Mouse (Mus musculus): ENCODE measurements around the gene Olfr866. TPM values are rescaled to one million over a fixed set of nuclear protein-coding genes. Genes with fewer than 3 reads are reported as not detected.

Olfr866 gene
- not detected in 2 replicates for polyA plus RNA-seq (2015; fragmentation: Nextera tagmentation; extraction: Ambion mirVana)

- H3K4me2 ChIP-seq (ENCODE audit: low read depth, low read length), result no peak within 1 kb of the TSS
- no peak within 1 kb of the TSS for H3K9ac ChIP-seq (ENCODE audit: low read depth, low read length)
- H3K36me3 ChIP-seq (ENCODE audit: control insufficient read depth, insufficient read depth, low read length), result no peaks in the 10 kb centered on the region
- H3K4me1 ChIP-seq (ENCODE audit: control insufficient read depth, insufficient read depth, low read length), result no peaks in the 10 kb centered on the region
- H3K27ac ChIP-seq (ENCODE audit: low read length), result no peak within 1 kb of the TSS
- no peaks in the 10 kb centered on the region for H3K9me3 ChIP-seq (ENCODE audit: control insufficient read depth, low read length)
- WGBS, result 84% methylated on average over 2 of the region's 2 CpGs
- H3K4me3 ChIP-seq (ENCODE audit: low read length), result no peak within 1 kb of the TSS
- H3K27me3 ChIP-seq (replicated peaks; ENCODE audit: control insufficient read depth, insufficient read depth, low read length), result no peaks in the 10 kb centered on the region
- no peak for ATAC-seq
These were observed at the start of gene Olfr866 for GRCm38 (mm10) chr9:20027935-20028334. TSS of gene Olfr866 (minus strand) at chr9:20028035.

DNA sequence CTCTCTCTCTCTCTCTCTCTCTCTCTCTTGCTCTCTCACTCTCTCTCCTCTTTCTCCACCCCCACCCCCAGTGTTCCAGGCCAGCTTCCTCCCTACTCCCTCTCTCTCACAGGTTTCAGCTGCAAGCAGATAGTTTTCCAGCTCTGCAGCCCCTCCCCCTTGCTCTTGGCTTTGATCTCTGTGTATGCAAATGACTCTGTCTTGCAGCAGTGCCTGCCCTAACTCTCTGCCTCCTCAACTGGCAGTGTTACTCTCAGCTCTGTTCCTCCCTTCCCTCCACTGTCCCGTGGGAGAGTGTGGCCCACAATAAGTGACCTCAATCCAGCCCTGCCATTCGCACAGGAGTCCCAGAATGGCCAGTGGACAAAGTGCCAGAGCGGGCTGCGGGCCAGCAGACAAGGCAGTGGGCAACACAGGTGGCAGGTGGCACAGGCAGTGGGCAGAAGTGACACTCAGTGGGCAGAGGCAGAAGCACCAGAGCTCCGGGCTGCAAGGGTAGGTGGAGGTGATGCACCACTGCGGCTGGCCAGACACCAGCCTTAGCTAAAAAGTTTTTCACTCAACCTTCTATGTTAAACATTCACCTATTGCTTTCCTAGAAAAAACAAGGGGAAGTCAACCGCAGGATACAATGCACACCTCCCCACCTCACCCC, 45.8 kb upstream of the Olfr866 start:
- H3K27ac ChIP-seq (ENCODE audit: low read length), result no peak overlapping the region
- 60% methylated on average over 7 of the region's 7 CpGs for WGBS
- no peaks in the 10 kb centered on the region for H3K9me3 ChIP-seq (ENCODE audit: control insufficient read depth, low read length)
- no peaks in the 10 kb centered on the region for H3K4me1 ChIP-seq (ENCODE audit: control insufficient read depth, insufficient read depth, low read length)
- no peak for ATAC-seq
- H3K27me3 ChIP-seq (replicated peaks; ENCODE audit: control insufficient read depth, insufficient read depth, low read length), result no peaks in the 10 kb centered on the region
- no peak overlapping the region for H3K4me3 ChIP-seq (ENCODE audit: low read length)
- no peaks in the 10 kb centered on the region for H3K36me3 ChIP-seq (ENCODE audit: control insufficient read depth, insufficient read depth, low read length)
- H3K4me2 ChIP-seq (ENCODE audit: low read depth, low read length), result no peak overlapping the region
- H3K9ac ChIP-seq (ENCODE audit: low read depth, low read length), result no peak overlapping the region

DNA sequence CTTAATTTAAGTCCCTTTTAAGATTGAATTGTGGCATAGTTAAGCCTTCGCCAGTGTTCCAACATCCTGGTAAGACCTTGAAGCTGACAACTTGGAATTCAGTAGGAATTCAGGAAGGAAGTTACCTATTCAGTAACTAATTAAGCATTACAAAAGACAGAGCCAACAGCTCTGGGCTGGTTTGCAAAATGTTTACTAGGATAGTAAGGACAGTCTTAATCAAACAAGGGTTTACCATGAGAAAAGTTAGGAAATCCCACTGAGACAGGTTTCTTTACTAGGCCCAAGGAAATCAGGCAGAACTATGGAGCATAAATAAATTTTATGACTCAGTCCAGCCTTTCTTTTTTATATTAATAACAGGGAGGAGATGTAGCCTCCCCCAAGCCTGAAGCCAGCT, 43.5 kb upstream of the Olfr866 start:
- no peak overlapping the region for H3K27ac ChIP-seq (ENCODE audit: low read length)
- no peaks in the 10 kb centered on the region for H3K4me1 ChIP-seq (ENCODE audit: control insufficient read depth, insufficient read depth, low read length)
- no peak overlapping the region for H3K4me3 ChIP-seq (ENCODE audit: low read length)
- H3K27me3 ChIP-seq (replicated peaks; ENCODE audit: control insufficient read depth, insufficient read depth, low read length), result no peaks in the 10 kb centered on the region
- no peak overlapping the region for H3K9ac ChIP-seq (ENCODE audit: low read depth, low read length)
- 86% methylated on average over 1 of the region's 1 CpGs for WGBS
- H3K9me3 ChIP-seq (ENCODE audit: control insufficient read depth, low read length), result no peaks in the 10 kb centered on the region
- no peak for ATAC-seq
- H3K36me3 ChIP-seq (ENCODE audit: control insufficient read depth, insufficient read depth, low read length), result no peaks in the 10 kb centered on the region
- no peak overlapping the region for H3K4me2 ChIP-seq (ENCODE audit: low read depth, low read length)

DNA sequence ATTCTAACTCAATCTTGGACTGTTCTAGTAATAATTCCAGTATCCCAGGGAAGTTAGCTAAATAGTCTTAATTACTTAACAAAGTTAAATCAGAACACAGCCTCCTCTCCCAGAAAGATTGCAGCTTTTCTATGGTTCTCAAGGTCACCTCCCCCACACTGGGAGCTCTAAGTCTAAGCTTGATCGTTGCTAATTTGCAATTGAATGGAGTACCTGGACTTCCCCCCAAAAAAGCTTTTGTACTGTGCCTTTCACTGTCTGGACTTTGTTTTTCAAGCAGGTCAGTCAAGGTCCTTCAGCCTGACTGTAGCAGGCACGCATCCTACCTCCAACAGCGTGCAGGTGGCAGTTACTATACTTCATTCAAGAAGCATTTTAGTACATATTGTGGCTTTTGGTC, 42.4 kb upstream of the Olfr866 start:
- H3K9me3 ChIP-seq (ENCODE audit: control insufficient read depth, low read length), result no peaks in the 10 kb centered on the region
- no peaks in the 10 kb centered on the region for H3K4me1 ChIP-seq (ENCODE audit: control insufficient read depth, insufficient read depth, low read length)
- H3K27ac ChIP-seq (ENCODE audit: low read length), result no peak overlapping the region
- no peaks in the 10 kb centered on the region for H3K27me3 ChIP-seq (replicated peaks; ENCODE audit: control insufficient read depth, insufficient read depth, low read length)
- WGBS, result 76% methylated on average over 3 of the region's 3 CpGs
- no peak for ATAC-seq
- no peak overlapping the region for H3K4me3 ChIP-seq (ENCODE audit: low read length)
- no peaks in the 10 kb centered on the region for H3K36me3 ChIP-seq (ENCODE audit: control insufficient read depth, insufficient read depth, low read length)
- no peak overlapping the region for H3K4me2 ChIP-seq (ENCODE audit: low read depth, low read length)
- H3K9ac ChIP-seq (ENCODE audit: low read depth, low read length), result no peak overlapping the region

DNA sequence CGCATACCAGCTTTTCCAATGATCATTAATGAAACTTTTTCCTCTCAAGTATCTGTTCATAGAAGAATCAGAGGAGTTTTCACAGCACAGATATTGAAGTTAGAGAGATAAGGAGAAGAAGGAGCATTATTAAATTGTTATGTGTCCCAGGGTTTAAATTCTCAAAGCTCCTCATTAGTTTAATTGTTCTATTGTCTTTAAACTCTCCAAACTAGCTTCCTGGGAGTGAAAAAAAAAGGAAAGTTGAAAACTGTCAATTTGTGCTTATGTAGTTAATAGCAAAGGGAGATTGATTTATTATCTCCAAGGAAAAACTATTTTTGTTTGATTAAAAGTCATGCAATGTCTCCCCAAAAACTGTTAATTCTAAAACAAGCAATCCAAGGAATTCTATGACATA, 29.6 kb upstream of the Olfr866 start, which contains the start of gene Olfr867:
Gene Olfr867 (minus strand): TSS at position 101 of the 400 bp plus-strand sequence.
- Histone ChIP-seq H3K9ac (ENCODE audit: low read depth, low read length) (no peak within 1 kb of the TSS), H3K4me2 (ENCODE audit: low read depth, low read length) (no peak within 1 kb of the TSS), H3K4me3 (ENCODE audit: low read length) (no peak within 1 kb of the TSS), H3K36me3 (ENCODE audit: control insufficient read depth, insufficient read depth, low read length) (no peaks in the 10 kb centered on the region), H3K9me3 (ENCODE audit: control insufficient read depth, low read length) (no peaks in the 10 kb centered on the region), H3K27me3 (replicated peaks; ENCODE audit: control insufficient read depth, insufficient read depth, low read length) (no peaks in the 10 kb centered on the region), H3K4me1 (ENCODE audit: control insufficient read depth, insufficient read depth, low read length) (no peaks in the 10 kb centered on the region), H3K27ac (ENCODE audit: low read length) (no peak within 1 kb of the TSS)
- ATAC-seq, result no peak
- WGBS, result 77% methylated on average over 1 of the region's 1 CpGs

GRCm38 (mm10) chr9:20047964-20048363, 20.1 kb upstream of the Olfr866 start:
- 0 out of 2 replicates have a peak, but pooled peaks have one; percentile 50 for ATAC-seq
- WGBS, result 64% methylated on average over 3 of the region's 3 CpGs
- Histone ChIP-seq H3K36me3 (ENCODE audit: control insufficient read depth, insufficient read depth, low read length) (no peaks in the 10 kb centered on the region), H3K27ac (ENCODE audit: low read length) (no peak overlapping the region), H3K9ac (ENCODE audit: low read depth, low read length) (no peak overlapping the region), H3K27me3 (replicated peaks; ENCODE audit: control insufficient read depth, insufficient read depth, low read length) (no peaks in the 10 kb centered on the region), H3K4me1 (ENCODE audit: control insufficient read depth, insufficient read depth, low read length) (no peaks in the 10 kb centered on the region), H3K9me3 (ENCODE audit: control insufficient read depth, low read length) (no peaks in the 10 kb centered on the region), H3K4me2 (ENCODE audit: low read depth, low read length) (no peak overlapping the region), H3K4me3 (ENCODE audit: low read length) (no peak overlapping the region)

Small RNA genes lying within 50 kb of the gene (microRNA-seq; reads per million reads assigned to microRNA genes)
- gene Gm26231 (not detected), gene Gm44395 (not detected)

Other genes with a start within 250 kb of the Olfr866 start
- not detected in 2 replicates for gene Olfr58, start 247.8 kb downstream of the Olfr866 start, polyA plus RNA-seq (2015; fragmentation: Nextera tagmentation; extraction: Ambion mirVana)
- gene Olfr859, start 223.1 kb downstream of the Olfr866 start, polyA plus RNA-seq (2015; fragmentation: Nextera tagmentation; extraction: Ambion mirVana), result not detected in 2 replicates
- gene Olfr860, start 178.3 kb downstream of the Olfr866 start, polyA plus RNA-seq (2015; fragmentation: Nextera tagmentation; extraction: Ambion mirVana), result not detected in 2 replicates
- gene Olfr862, start 140.0 kb downstream of the Olfr866 start, polyA plus RNA-seq (2015; fragmentation: Nextera tagmentation; extraction: Ambion mirVana), result not detected in 2 replicates
- 0.15 and 0.18 TPM in 2 replicates for gene Olfr77, start 111.2 kb downstream of the Olfr866 start, polyA plus RNA-seq (2015; fragmentation: Nextera tagmentation; extraction: Ambion mirVana)
- not detected in 2 replicates for gene Olfr867, start 29.5 kb upstream of the Olfr866 start, polyA plus RNA-seq (2015; fragmentation: Nextera tagmentation; extraction: Ambion mirVana)
- gene Olfr868, start 70.6 kb upstream of the Olfr866 start, polyA plus RNA-seq (2015; fragmentation: Nextera tagmentation; extraction: Ambion mirVana), result not detected in 2 replicates
- gene Olfr869, start 101.0 kb upstream of the Olfr866 start, polyA plus RNA-seq (2015; fragmentation: Nextera tagmentation; extraction: Ambion mirVana), result not detected in 2 replicates
- gene Olfr870, start 146.0 kb upstream of the Olfr866 start, polyA plus RNA-seq (2015; fragmentation: Nextera tagmentation; extraction: Ambion mirVana), result not detected in 2 replicates
- gene Olfr871, start 184.2 kb upstream of the Olfr866 start, polyA plus RNA-seq (2015; fragmentation: Nextera tagmentation; extraction: Ambion mirVana), result not detected in 2 replicates
- gene Olfr872, start 209.1 kb upstream of the Olfr866 start, polyA plus RNA-seq (2015; fragmentation: Nextera tagmentation; extraction: Ambion mirVana), result not detected in 2 replicates

All from intestine, embryonic 16.5 days (tissue).